Mouse (Mus musculus) MEL (cell line): Measurements from ENCODE around the gene Dnaaf5.

Source experiments
- CTCF ChIP-seq, 3 experiments: IDR thresholded peaks in 2 of 3; conservative IDR thresholded peaks in 1 of 3; 2 replicates each; pipeline ENCODE4 v1.5.1; 2011 to 2012; ENCODE audit warnings: low read length in 3 of 3, low read depth in 2 of 3, mild to moderate bottlenecking in 2 of 3, improper control_type of control experiment in 1 of 3, inconsistent platforms in 1 of 3, mixed read lengths in 1 of 3, moderate library complexity in 1 of 3; ENCODE audit not compliant: control insufficient read depth in 1 of 3, insufficient read depth in 1 of 3, poor library complexity in 1 of 3, severe bottlenecking in 1 of 3
- HCFC1 ChIP-seq: IDR thresholded peaks from 2 replicates; pipeline ENCODE4 v1.6.1; 2012; ENCODE audit warnings: low read depth, mild to moderate bottlenecking, inconsistent platforms, low read length, improper control_type of control experiment, moderate library complexity
- KAT2A ChIP-seq: conservative IDR thresholded peaks from 2 replicates; pipeline ENCODE4 v1.6.1; 2012; ENCODE audit warnings: low read depth, low read length, improper control_type of control experiment, inconsistent platforms
- MEF2A ChIP-seq: IDR thresholded peaks from 2 replicates; pipeline ENCODE4 v1.6.1; 2014; ENCODE audit warnings: low read depth, mild to moderate bottlenecking, inconsistent platforms, low read length, improper control_type of control experiment; ENCODE audit not compliant: poor library complexity, insufficient replicate concordance, severe bottlenecking; ENCODE audit errors: extremely low read depth
- MXI1 ChIP-seq: IDR thresholded peaks from 2 replicates; pipeline ENCODE4 v1.6.1; 2011; ENCODE audit warnings: mild to moderate bottlenecking, low read depth, low read length, improper control_type of control experiment
- MYC ChIP-seq: IDR thresholded peaks from 2 replicates; pipeline ENCODE4 v1.6.1; 2011; ENCODE audit warnings: low read depth, mild to moderate bottlenecking, low read length, improper control_type of control experiment, moderate library complexity
- POLR2A ChIP-seq, 2 experiments: IDR thresholded peaks; 2 replicates each; pipeline ENCODE4 v1.6.1; 2011 to 2012; ENCODE audit warnings: low read length in 2 of 2, mild to moderate bottlenecking in 2 of 2, control low read depth in 1 of 2, improper control_type of control experiment in 1 of 2, low read depth in 1 of 2, moderate library complexity in 1 of 2; ENCODE audit not compliant: control insufficient read depth in 1 of 2, insufficient read depth in 1 of 2, poor library complexity in 1 of 2

GRCm38 (mm10) chr5:139136341-139136740 lies 13.7 kb upstream of the Dnaaf5 start:
- no peak for TF ChIP-seq POLR2A (IDR thresholded peaks at IDR 0.05; ENCODE audit: control insufficient read depth in 1 of 2, insufficient read depth in 1 of 2, low read depth in 1 of 2, low read length in 2 of 2, poor library complexity in 1 of 2)
- TF ChIP-seq MYC = no peak
- TF ChIP-seq MXI1 = no peak
- TF ChIP-seq KAT2A = no peak
- no peak for TF ChIP-seq HCFC1
- TF ChIP-seq CTCF (IDR thresholded peaks at IDR 0.05 in 2 of 3, conservative IDR thresholded peaks at IDR 0.05 in 1 of 3; ENCODE audit: control insufficient read depth in 1 of 3, insufficient read depth in 1 of 3, low read depth in 2 of 3, low read length in 3 of 3, poor library complexity in 1 of 3, severe bottlenecking in 1 of 3) = no peak
- TF ChIP-seq MEF2A = no peak
